Mouse (Mus musculus): ENCODE measurements around the gene Pappa2.

GRCm38 (mm10) chr1:158949041-158949440, 31.2 kb downstream of the Pappa2 start:
- no peak for TF ChIP-seq CTCF (IDR thresholded peaks at IDR 0.05; ENCODE audit: borderline replicate concordance, insufficient read depth, low read length)
- TF ChIP-seq POLR2A (IDR thresholded peaks at IDR 0.05; ENCODE audit: low read depth, low read length), result no peak

All from embryonic fibroblast, embryonic 13.5 days (primary cell).